Mouse (Mus musculus) E14TG2a.4 (cell line): ENCODE results near the gene Pitx1.

Experiments used
- H3K27me3 ChIP-seq: 2 replicates; pipeline ENCODE4 v1.6.1; 2014; ENCODE audit warnings: low read length, control low read depth; ENCODE audit not compliant: insufficient read depth
- H3K36me3 ChIP-seq: 2 replicates; pipeline ENCODE4 v1.6.1; 2014; ENCODE audit warnings: low read length, control low read depth; ENCODE audit not compliant: insufficient read depth
- H3K4me1 ChIP-seq: replicated peaks from 2 replicates; pipeline ENCODE4 v1.6.1; 2014; ENCODE audit warnings: low read depth, low read length, control low read depth
- H3K4me3 ChIP-seq: replicated peaks from 2 replicates; pipeline ENCODE4 v1.5.1; 2014; ENCODE audit warnings: mild to moderate bottlenecking, low read length
- H3K9me3 ChIP-seq: 2 replicates; pipeline ENCODE4 v1.6.1; 2014; ENCODE audit warnings: low read length, control low read depth
- CTCF ChIP-seq: conservative IDR thresholded peaks from 2 replicates; pipeline ENCODE4 v1.5.1; 2014; ENCODE audit warnings: low read length
- NANOG ChIP-seq: IDR thresholded peaks from 2 replicates; pipeline ENCODE4 v1.6.1; 2014; ENCODE audit warnings: borderline replicate concordance, low read length, mixed read lengths
- POU5F1 ChIP-seq: IDR thresholded peaks from 2 replicates; pipeline ENCODE4 v1.6.1; 2014; ENCODE audit warnings: low read length, borderline replicate concordance

The Pitx1 gene

GRCm38 (mm10) chr13:55835548-55836097, 369 bp downstream of the Pitx1 start:
- Histone ChIP-seq H3K4me1 (peaks cover 30% of the 10 kb centered on the region), H3K4me3 (peak overlapping the region; percentile 45), H3K36me3 (no peaks in the 10 kb centered on the region), H3K27me3 (peaks cover 98% of the 10 kb centered on the region), H3K9me3 (no peaks in the 10 kb centered on the region; the same call in 1 of the 2 replicates)
- TF ChIP-seq POU5F1 (no peak), NANOG (no peak), CTCF (no peak)

- H3K27me3 ChIP-seq = peaks cover 98% of the 10 kb centered on the region
- H3K4me1 ChIP-seq = peaks cover 38% of the 10 kb centered on the region
- H3K36me3 ChIP-seq = no peaks in the 10 kb centered on the region
- H3K9me3 ChIP-seq = no peaks in the 10 kb centered on the region; the same call in 1 of the 2 replicates
- TF ChIP-seq NANOG (no peak), POU5F1 (no peak), CTCF (no peak)
- H3K4me3 ChIP-seq = no peak overlapping the region
These were observed 1.3 kb downstream of the Pitx1 start for GRCm38 (mm10) chr13:55834667-55835066.

- Histone ChIP-seq H3K36me3 (no peaks in the 10 kb centered on the region), H3K4me1 (peaks cover 42% of the 10 kb centered on the region), H3K4me3 (no peak overlapping the region), H3K9me3 (no peaks in the 10 kb centered on the region; the same call in 1 of the 2 replicates), H3K27me3 (peaks cover 97% of the 10 kb centered on the region)
- no peak for TF ChIP-seq NANOG
- TF ChIP-seq POU5F1 = no peak
- no peak for TF ChIP-seq CTCF
These were observed 2.1 kb downstream of the Pitx1 start for GRCm38 (mm10) chr13:55833921-55834320.

- H3K27me3 ChIP-seq = peaks cover 97% of the 10 kb centered on the region
- no peaks in the 10 kb centered on the region; the same call in 1 of the 2 replicates for H3K9me3 ChIP-seq
- no peaks in the 10 kb centered on the region for H3K36me3 ChIP-seq
- H3K4me3 ChIP-seq = no peak overlapping the region
- H3K4me1 ChIP-seq = peaks cover 52% of the 10 kb centered on the region
- TF ChIP-seq NANOG (no peak), POU5F1 (no peak), CTCF (no peak)
These were observed 3.4 kb downstream of the Pitx1 start for GRCm38 (mm10) chr13:55832602-55833001.

GRCm38 (mm10) chr13:55831722-55832160, 4.3 kb downstream of the Pitx1 start:
- TF ChIP-seq NANOG (no peak), POU5F1 (no peak), CTCF (no peak)
- Histone ChIP-seq H3K27me3 (peaks cover 94% of the 10 kb centered on the region), H3K36me3 (no peaks in the 10 kb centered on the region), H3K4me1 (peaks cover 44% of the 10 kb centered on the region), H3K9me3 (no peaks in the 10 kb centered on the region; the same call in 1 of the 2 replicates), H3K4me3 (peak overlapping the region; percentile 69)

GRCm38 (mm10) chr13:55830833-55831721, 4.9 kb downstream of the Pitx1 start:
- Histone ChIP-seq H3K4me3 (peak overlapping the region; percentile 78), H3K9me3 (no peaks in the 10 kb centered on the region; the same call in 1 of the 2 replicates), H3K4me1 (peaks cover 43% of the 10 kb centered on the region), H3K27me3 (peaks cover 94% of the 10 kb centered on the region), H3K36me3 (no peaks in the 10 kb centered on the region)
- TF ChIP-seq POU5F1 = no peak
- TF ChIP-seq NANOG = no peak

- Histone ChIP-seq H3K9me3 (no peaks in the 10 kb centered on the region; the same call in 1 of the 2 replicates), H3K27me3 (peaks cover 94% of the 10 kb centered on the region), H3K4me3 (peak overlapping the region; percentile 78), H3K4me1 (peaks cover 43% of the 10 kb centered on the region), H3K36me3 (no peaks in the 10 kb centered on the region)
- TF ChIP-seq CTCF (no peak), NANOG (no peak), POU5F1 (no peak)
These were observed 5.7 kb downstream of the Pitx1 start for GRCm38 (mm10) chr13:55830081-55830832.
